Mouse (Mus musculus): Measurements from ENCODE around the gene Cep250. TPM values are rescaled to one million over a fixed set of nuclear protein-coding genes. Genes with fewer than 3 reads are reported as not detected.

Cep250 gene
- 23.8 and 26.5 TPM in 2 replicates for polyA plus RNA-seq (2012; rRNA removed)

GRCm38 (mm10) chr2:155956134-155957059 lies at the start of gene Cep250:
Gene Cep250, plus strand, starts transcription at chr2:155956458.

GRCm38 (mm10) chr2:155929531-155930442 lies 26.5 kb upstream of the Cep250 start, which contains the start of gene Uqcc1:
Gene Uqcc1, minus strand, starts transcription at chr2:155930310.

DNA sequence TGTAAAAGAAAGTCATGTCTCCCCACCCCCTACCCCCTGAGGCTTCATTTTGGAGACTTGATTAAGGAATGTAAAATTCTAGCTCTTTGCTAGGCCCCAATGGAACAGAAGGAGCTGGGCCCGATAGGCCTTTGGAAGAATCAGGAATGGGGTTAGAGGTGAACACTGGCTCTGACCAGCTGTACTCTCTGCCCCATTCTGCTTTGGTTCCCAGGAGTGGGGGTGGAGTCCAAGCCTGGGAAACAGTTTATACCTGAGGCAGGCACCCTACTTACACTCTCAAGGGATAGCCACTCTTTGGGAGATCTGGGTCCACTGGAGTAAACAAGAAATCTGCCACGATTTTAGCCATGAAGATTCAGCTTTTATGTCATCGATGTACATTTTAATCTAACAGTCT lies 15.6 kb upstream of the Cep250 start, which contains the start of gene Gm15557:
Gene Gm15557 (plus strand): TSS at position 48 of the 400 bp plus-strand sequence.

DNA sequence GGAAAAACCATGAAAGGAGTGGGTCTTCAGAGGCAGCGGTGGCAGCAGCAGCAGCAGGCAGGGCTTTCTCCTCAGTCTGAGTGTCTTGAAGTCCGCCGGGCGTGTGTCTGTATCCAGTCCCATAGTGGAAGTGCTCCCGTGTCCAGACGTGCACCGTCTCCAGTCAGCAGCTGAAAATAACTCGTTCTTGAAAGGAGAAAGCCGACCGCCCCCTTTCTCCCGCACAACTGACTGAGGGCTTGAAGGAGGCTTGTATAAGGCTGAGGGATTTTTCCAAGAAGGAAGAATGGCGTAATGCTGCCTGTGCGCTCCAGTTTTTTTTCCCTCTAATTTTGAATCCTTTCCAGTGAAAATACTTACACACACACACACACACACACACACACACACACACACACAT lies 11.1 kb upstream of the Cep250 start, which contains the start of gene Gdf5:
Gene Gdf5 (minus strand): TSS at position 244 of the 400 bp plus-strand sequence.

DNA sequence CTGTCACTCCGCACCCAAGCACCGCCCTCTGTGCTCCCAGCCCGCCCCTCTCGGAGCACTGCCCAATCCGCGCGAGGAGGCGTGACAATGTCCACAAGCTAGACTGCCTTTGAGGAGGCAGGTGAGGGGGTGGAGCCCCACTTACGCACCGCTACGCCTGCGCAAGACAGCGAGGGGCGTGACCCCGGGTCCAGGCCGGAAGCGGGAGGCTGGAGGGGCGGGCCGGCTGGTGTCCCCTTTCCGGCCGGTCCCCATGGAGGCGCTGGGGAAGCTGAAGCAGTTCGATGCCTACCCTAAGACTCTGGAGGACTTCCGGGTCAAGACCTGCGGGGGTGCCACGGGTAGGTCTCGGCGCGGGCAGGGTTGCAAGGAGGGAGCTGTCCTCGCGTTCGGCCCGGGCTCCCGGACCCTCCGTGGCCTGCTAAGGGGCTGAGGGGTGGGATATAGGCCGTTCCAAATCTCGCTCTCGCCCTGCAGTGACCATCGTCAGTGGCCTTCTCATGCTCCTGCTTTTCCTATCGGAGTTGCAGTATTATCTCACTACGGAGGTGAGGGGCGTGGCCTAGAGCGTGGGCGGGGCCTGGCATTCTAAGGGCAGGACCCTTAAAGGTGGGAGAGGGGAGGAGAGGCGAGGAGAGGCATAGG lies 51.8 kb downstream of the Cep250 start, which contains the start of the genes 6430550D23Rik and Ergic3:
Gene 6430550D23Rik (minus strand): TSS at position 90 of the 645 bp plus-strand sequence.
Gene Ergic3 (plus strand): TSS at position 158 of the 645 bp plus-strand sequence.

Other genes with a start within 250 kb of the Cep250 start
- gene Edem2, start 227.0 kb upstream of the Cep250 start, polyA plus RNA-seq (2012; rRNA removed), result 63.7 and 66.7 TPM in 2 replicates
- not detected in 2 replicates for gene Gm17581, start 220.6 kb upstream of the Cep250 start, polyA plus RNA-seq (2012; rRNA removed)
- 4.5 and 5.4 TPM in 2 replicates for gene Procr, start 205.3 kb upstream of the Cep250 start, polyA plus RNA-seq (2012; rRNA removed)
- 47.7 and 48.1 TPM in 2 replicates for gene Mmp24, start 181.1 kb upstream of the Cep250 start, polyA plus RNA-seq (2012; rRNA removed)
- gene BC029722, start 137.0 kb upstream of the Cep250 start, polyA plus RNA-seq (2012; rRNA removed), result 22.7 and 22.9 TPM in 2 replicates
- gene Eif6, start 129.5 kb upstream of the Cep250 start, polyA plus RNA-seq (2012; rRNA removed), result 83.7 and 90.0 TPM in 2 replicates
- gene Fam83c, start 121.6 kb upstream of the Cep250 start, polyA plus RNA-seq (2012; rRNA removed), result 0.08 TPM in 1 of 2 replicates, not detected in the other
- 48.4 and 50.8 TPM in 2 replicates for gene Uqcc1, start 26.1 kb upstream of the Cep250 start, polyA plus RNA-seq (2012; rRNA removed)
- gene Gm15557, start 15.7 kb upstream of the Cep250 start, polyA plus RNA-seq (2012; rRNA removed), result not detected in 2 replicates
- 1.2 and 2.2 TPM in 2 replicates for gene Gdf5, start 11.1 kb upstream of the Cep250 start, polyA plus RNA-seq (2012; rRNA removed)
- gene 6430550D23Rik, start 51.5 kb downstream of the Cep250 start, polyA plus RNA-seq (2012; rRNA removed), result 3.9 and 4.1 TPM in 2 replicates
- gene Ergic3, start 51.6 kb downstream of the Cep250 start, polyA plus RNA-seq (2012; rRNA removed), result 364 and 378 TPM in 2 replicates
- 0.05 TPM in 2 replicates for gene Fer1l4, start 96.5 kb downstream of the Cep250 start, polyA plus RNA-seq (2012; rRNA removed)
- 9.0 and 11.0 TPM in 2 replicates for gene Spag4, start 108.7 kb downstream of the Cep250 start, polyA plus RNA-seq (2012; rRNA removed)
- gene Cpne1, start 155.5 kb downstream of the Cep250 start, polyA plus RNA-seq (2012; rRNA removed), result 72.3 and 85.1 TPM in 2 replicates
- 25.2 and 25.7 TPM in 2 replicates for gene Rbm12, start 155.5 kb downstream of the Cep250 start, polyA plus RNA-seq (2012; rRNA removed)
- 12.9 and 13.2 TPM in 2 replicates for gene Gm28036, start 170.6 kb downstream of the Cep250 start, polyA plus RNA-seq (2012; rRNA removed)
- gene Romo1, start 187.6 kb downstream of the Cep250 start, polyA plus RNA-seq (2012; rRNA removed), result 400 and 406 TPM in 2 replicates
- 31.2 and 36.0 TPM in 2 replicates for gene Nfs1, start 187.7 kb downstream of the Cep250 start, polyA plus RNA-seq (2012; rRNA removed)
- gene Rbm39, start 223.8 kb downstream of the Cep250 start, polyA plus RNA-seq (2012; rRNA removed), result 194 and 214 TPM in 2 replicates
- gene Phf20, start 240.0 kb downstream of the Cep250 start, polyA plus RNA-seq (2012; rRNA removed), result 26.2 and 28.2 TPM in 2 replicates